Mouse (Mus musculus): ENCODE measurements around the gene Hpn. TPM values are rescaled to one million over a fixed set of nuclear protein-coding genes. Genes with fewer than 3 reads are reported as not detected.
A peak's percentile ranks its signal among the peaks of the same experiment; 100 is the strongest.

Gene Hpn
- polyA plus RNA-seq, 1 experiment from 2014 or later, result 2.2 TPM

DNA sequence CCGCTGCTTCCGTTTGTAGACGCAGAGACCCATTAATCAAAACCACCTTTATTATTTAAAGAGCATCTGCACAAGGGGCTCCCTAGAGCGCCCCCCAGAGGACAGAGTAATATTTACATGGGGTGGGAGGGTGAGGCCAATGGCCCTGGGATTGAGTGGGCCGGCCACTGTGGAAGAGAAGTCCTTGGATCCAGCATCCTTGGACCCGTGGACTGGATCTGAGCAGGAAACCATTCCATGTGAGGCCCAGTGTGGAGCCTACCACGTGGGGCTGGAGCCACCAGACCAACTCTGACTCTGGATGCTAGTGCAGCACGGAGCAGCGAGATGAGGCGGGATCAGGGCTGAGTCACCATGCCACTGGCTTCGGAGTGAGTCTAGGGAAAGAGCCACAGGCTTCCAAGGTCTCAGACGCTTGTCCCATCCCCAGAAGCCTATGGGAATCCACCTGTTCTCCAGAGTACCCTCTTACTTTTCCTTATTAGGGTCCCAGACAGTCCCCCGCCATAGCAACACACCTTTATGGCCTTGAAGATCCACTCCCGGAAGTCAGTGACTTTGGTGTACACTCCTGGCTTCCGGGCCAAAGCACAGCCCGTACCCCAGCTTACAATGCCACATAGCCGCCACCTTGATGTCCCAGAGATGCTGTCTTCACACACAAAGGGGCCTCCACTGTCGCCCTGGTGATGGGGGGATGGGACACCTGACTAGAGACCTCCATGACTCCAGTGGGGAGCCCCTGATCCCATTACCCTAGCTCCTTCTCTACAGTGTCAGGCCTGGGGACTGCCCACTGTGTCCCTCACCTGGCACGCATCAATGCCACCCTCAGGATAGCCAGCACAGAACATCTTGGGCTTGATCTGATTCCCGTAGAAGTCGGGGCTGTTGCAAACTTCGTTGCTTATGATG lies 16.1 kb downstream of the Hpn start:
- H3K4me3 ChIP-seq (ENCODE audit: low read depth, low read length), result no peak overlapping the region
- no peaks in the 10 kb centered on the region for H3K27me3 ChIP-seq (ENCODE audit: control insufficient read depth, insufficient read depth, low read length)
- H3K27ac ChIP-seq (replicated peaks; ENCODE audit: low read depth, low read length), result no peak overlapping the region
- no peak for ATAC-seq (ENCODE audit: insufficient number of reproducible peaks, low FRiP score, low TSS enrichment, low read depth)
- WGBS, result 80% methylated on average over 22 of the region's 22 CpGs
- H3K4me1 ChIP-seq (ENCODE audit: control insufficient read depth, insufficient read depth, low read length), result no peaks in the 10 kb centered on the region
- DNase-seq (ENCODE audit: low spot score), result no peak
- H3K9me3 ChIP-seq (ENCODE audit: control insufficient read depth, low read length), result no peaks in the 10 kb centered on the region
- H3K4me2 ChIP-seq (ENCODE audit: low read depth, severe bottlenecking), result no peak overlapping the region
- no peaks in the 10 kb centered on the region for H3K36me3 ChIP-seq (ENCODE audit: control insufficient read depth, insufficient read depth, low read length)
- no peak overlapping the region for H3K9ac ChIP-seq (ENCODE audit: low read length)

DNA sequence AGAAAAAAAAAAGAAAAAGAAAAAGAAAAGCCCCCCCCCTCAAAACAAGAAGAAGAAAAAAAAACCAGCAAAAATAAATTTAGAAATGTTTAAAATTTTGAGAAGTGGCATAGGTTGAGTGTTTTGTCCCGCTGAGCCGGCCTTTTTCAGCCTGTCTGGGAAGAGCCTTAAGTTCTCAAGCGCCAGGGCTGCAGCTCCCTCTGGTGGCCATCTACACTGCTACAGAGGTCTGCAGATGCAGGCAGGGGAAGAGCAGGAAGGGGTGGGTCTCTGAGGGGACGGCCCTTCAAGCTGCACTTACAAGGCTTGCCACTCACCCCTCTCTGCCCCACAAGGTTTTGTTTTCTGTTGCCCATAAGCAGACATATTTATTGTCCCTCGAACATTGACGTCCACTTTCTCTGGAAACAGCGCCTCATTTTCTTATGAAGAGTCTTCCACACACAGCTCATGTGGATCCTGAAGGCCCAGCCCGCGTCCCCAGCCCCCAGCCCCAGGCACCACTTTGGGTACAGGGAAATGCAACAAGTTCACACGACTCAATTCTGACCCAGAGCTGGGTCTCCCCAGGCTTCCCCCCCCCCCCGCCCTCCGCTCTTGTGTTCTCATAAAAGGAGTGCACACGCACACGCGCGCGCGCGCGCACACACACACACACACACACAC lies 17.4 kb downstream of the Hpn start:
- ATAC-seq (ENCODE audit: insufficient number of reproducible peaks, low FRiP score, low TSS enrichment, low read depth) (peak; percentile 91), DNase-seq (ENCODE audit: low spot score) (peak; percentile 94)
- Histone ChIP-seq H3K9me3 (ENCODE audit: control insufficient read depth, low read length) (no peaks in the 10 kb centered on the region), H3K4me3 (ENCODE audit: low read depth, low read length) (no peak overlapping the region), H3K27me3 (ENCODE audit: control insufficient read depth, insufficient read depth, low read length) (no peaks in the 10 kb centered on the region), H3K4me2 (ENCODE audit: low read depth, severe bottlenecking) (peak overlapping the region; percentile 20), H3K36me3 (ENCODE audit: control insufficient read depth, insufficient read depth, low read length) (no peaks in the 10 kb centered on the region), H3K4me1 (ENCODE audit: control insufficient read depth, insufficient read depth, low read length) (no peaks in the 10 kb centered on the region), H3K9ac (ENCODE audit: low read length) (no peak overlapping the region), H3K27ac (replicated peaks; ENCODE audit: low read depth, low read length) (no peak overlapping the region)
- WGBS, result 47% methylated on average over 20 of the region's 20 CpGs

DNA sequence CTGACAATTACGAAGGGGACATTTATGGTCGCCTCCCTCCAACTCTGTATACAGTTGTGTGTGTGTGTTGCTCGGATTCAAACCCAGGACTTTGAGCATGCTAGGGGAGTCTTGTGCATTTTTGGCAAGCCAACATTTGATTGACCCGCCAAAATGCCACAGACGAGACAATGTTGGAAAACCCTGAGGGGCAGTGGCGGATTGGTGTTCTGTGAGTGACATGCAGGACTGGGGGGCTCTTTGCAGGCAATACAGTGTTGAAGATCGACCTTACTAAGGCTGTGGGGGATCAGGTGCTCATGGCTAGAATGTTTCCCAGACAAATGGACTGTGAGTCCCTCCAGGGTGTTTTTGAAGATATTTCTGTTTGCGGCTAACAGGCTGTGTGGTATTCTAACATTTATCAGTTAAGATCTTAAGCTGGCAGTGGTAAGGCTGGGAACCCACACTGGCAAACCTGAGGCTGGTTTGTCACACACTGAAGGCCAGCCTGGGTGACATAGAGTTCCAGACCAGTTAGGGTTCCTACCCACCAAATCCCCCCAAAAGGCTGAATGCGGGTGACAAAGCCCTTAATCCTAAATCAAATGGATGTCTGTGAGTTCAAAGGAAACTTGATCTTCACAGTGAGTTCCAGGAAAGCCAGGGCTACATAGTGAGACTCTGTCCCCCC lies 18.1 kb downstream of the Hpn start:
- H3K9me3 ChIP-seq (ENCODE audit: control insufficient read depth, low read length), result no peaks in the 10 kb centered on the region
- no peak for ATAC-seq (ENCODE audit: insufficient number of reproducible peaks, low FRiP score, low TSS enrichment, low read depth)
- H3K4me1 ChIP-seq (ENCODE audit: control insufficient read depth, insufficient read depth, low read length), result no peaks in the 10 kb centered on the region
- H3K9ac ChIP-seq (ENCODE audit: low read length), result no peak overlapping the region
- no peak overlapping the region for H3K4me2 ChIP-seq (ENCODE audit: low read depth, severe bottlenecking)
- WGBS, result 75% methylated on average over 9 of the region's 9 CpGs
- H3K4me3 ChIP-seq (ENCODE audit: low read depth, low read length), result no peak overlapping the region
- H3K27ac ChIP-seq (replicated peaks; ENCODE audit: low read depth, low read length), result no peak overlapping the region
- H3K36me3 ChIP-seq (ENCODE audit: control insufficient read depth, insufficient read depth, low read length), result no peaks in the 10 kb centered on the region
- no peak for DNase-seq (ENCODE audit: low spot score)
- H3K27me3 ChIP-seq (ENCODE audit: control insufficient read depth, insufficient read depth, low read length), result no peaks in the 10 kb centered on the region

DNA sequence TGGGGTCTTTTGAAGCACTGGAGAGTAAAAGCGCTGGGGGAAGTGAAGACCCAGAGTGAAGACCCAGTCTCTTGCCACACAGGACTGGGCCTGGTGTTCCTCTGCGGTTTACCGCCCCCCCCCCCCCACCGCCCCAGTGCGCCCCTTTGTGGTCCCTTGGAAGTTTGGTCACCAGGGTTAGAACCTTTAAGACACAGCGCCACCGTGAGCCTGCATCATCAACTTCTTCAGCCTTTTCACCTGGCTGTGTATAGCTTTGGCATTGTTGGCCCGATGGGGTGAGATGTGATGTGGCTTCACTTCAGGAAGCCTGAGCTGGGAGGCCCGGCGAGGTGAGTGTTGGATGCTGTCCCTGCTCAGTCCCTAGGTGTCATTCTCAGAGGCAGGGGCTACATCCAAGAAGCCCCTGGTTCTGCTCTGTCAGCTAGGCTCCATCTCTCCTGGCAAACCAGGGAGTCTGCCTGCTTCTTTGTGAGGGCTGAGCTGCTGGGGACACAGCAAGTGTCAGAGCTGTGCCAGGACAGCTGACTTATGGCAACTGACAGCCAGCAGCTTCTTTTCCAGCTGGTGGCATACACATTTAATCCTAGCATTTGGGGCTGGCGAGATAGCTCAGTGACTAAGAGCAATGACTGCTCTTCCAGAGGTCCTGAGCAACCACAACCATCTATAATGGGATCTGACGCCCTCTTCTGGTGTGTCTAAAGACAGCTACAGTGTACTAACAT lies 20.2 kb downstream of the Hpn start:
- no peaks in the 10 kb centered on the region for H3K36me3 ChIP-seq (ENCODE audit: control insufficient read depth, insufficient read depth, low read length)
- H3K27ac ChIP-seq (replicated peaks; ENCODE audit: low read depth, low read length), result no peak overlapping the region
- 22% methylated on average over 12 of the region's 12 CpGs for WGBS
- H3K9ac ChIP-seq (ENCODE audit: low read length), result no peak overlapping the region
- no peaks in the 10 kb centered on the region for H3K9me3 ChIP-seq (ENCODE audit: control insufficient read depth, low read length)
- H3K4me1 ChIP-seq (ENCODE audit: control insufficient read depth, insufficient read depth, low read length), result no peaks in the 10 kb centered on the region
- H3K4me2 ChIP-seq (ENCODE audit: low read depth, severe bottlenecking), result no peak overlapping the region
- DNase-seq (ENCODE audit: low spot score) (no peak), ATAC-seq (ENCODE audit: insufficient number of reproducible peaks, low FRiP score, low TSS enrichment, low read depth) (no peak)
- H3K4me3 ChIP-seq (ENCODE audit: low read depth, low read length), result no peak overlapping the region
- no peaks in the 10 kb centered on the region for H3K27me3 ChIP-seq (ENCODE audit: control insufficient read depth, insufficient read depth, low read length)

DNA sequence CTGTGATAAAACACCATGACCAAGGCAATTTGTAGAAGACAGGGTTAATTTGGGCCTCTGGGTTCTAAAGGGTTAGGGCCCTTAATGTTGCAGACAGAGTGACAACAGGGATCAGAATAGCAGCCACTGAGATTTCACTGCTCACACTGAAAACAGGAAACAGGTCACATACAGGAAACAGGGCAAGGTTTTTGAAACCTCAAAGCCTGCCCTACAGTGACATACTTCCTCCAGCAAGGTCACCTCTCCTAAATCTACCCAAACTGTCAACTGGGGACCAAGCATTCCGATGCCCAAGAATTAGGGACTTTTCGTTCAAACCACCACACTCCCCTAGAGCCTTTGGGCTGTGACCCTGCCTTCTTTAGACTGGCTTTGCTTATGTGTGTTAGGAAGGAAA lies 25.4 kb downstream of the Hpn start:
- Histone ChIP-seq H3K9ac (ENCODE audit: low read length) (no peak overlapping the region), H3K4me3 (ENCODE audit: low read depth, low read length) (no peak overlapping the region), H3K4me1 (ENCODE audit: control insufficient read depth, insufficient read depth, low read length) (no peaks in the 10 kb centered on the region), H3K27me3 (ENCODE audit: control insufficient read depth, insufficient read depth, low read length) (no peaks in the 10 kb centered on the region), H3K4me2 (ENCODE audit: low read depth, severe bottlenecking) (no peak overlapping the region), H3K9me3 (ENCODE audit: control insufficient read depth, low read length) (no peaks in the 10 kb centered on the region; the same call in 1 of the 2 replicates), H3K27ac (replicated peaks; ENCODE audit: low read depth, low read length) (no peak overlapping the region), H3K36me3 (ENCODE audit: control insufficient read depth, insufficient read depth, low read length) (no peaks in the 10 kb centered on the region)
- 84% methylated on average over 2 of the region's 2 CpGs for WGBS
- ATAC-seq (ENCODE audit: insufficient number of reproducible peaks, low FRiP score, low TSS enrichment, low read depth) (no peak), DNase-seq (ENCODE audit: low spot score) (no peak)

DNA sequence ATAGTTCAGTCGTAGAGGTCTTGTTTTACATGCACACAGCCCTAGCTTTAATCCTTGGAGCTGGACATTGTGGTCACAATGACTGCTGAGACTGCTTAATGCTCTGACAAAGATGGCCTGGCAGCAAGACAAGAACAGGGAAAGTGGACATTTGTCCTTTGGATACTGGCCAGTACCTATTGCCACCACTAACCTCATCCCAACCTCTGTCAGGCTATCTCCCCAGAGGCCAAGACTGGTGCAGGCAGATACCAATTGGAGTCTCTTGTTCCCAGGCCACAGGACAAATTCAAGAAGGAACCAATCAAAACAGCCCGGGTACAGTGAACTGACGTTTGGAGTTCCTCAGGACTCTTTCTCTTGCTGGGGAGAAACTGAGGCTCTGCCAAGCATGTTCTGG lies 26.9 kb downstream of the Hpn start:
- ATAC-seq (ENCODE audit: insufficient number of reproducible peaks, low FRiP score, low TSS enrichment, low read depth) (no peak), DNase-seq (ENCODE audit: low spot score) (no peak)
- H3K36me3 ChIP-seq (ENCODE audit: control insufficient read depth, insufficient read depth, low read length), result no peaks in the 10 kb centered on the region
- no peaks in the 10 kb centered on the region for H3K4me1 ChIP-seq (ENCODE audit: control insufficient read depth, insufficient read depth, low read length)
- no peak overlapping the region for H3K4me2 ChIP-seq (ENCODE audit: low read depth, severe bottlenecking)
- no peak overlapping the region for H3K9ac ChIP-seq (ENCODE audit: low read length)
- no peaks in the 10 kb centered on the region; the same call in 1 of the 2 replicates for H3K9me3 ChIP-seq (ENCODE audit: control insufficient read depth, low read length)
- no peak overlapping the region for H3K27ac ChIP-seq (replicated peaks; ENCODE audit: low read depth, low read length)
- no peak overlapping the region for H3K4me3 ChIP-seq (ENCODE audit: low read depth, low read length)
- 83% methylated on average over 3 of the region's 3 CpGs for WGBS
- no peaks in the 10 kb centered on the region for H3K27me3 ChIP-seq (ENCODE audit: control insufficient read depth, insufficient read depth, low read length)

DNA sequence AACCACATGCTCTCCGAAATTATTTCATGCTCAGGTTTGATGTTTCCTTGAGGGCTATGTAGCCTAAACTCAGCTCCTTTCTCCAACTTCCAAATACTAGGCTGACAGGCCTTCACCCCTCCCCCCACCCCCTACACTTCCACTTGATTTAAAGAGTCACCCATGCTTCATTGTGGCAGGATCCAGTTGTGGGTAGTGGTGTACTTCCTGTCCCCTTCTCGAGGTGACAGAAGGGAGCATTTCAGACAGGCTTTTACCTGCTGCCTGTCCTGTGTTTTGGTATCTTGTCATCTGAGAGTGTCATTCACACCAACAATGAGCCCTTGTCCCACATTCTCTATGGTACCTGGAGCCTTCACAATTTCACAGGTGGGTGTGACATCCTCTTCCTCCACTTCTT lies 27.8 kb downstream of the Hpn start:
- Histone ChIP-seq H3K36me3 (ENCODE audit: control insufficient read depth, insufficient read depth, low read length) (no peaks in the 10 kb centered on the region), H3K27me3 (ENCODE audit: control insufficient read depth, insufficient read depth, low read length) (no peaks in the 10 kb centered on the region), H3K9ac (ENCODE audit: low read length) (no peak overlapping the region), H3K4me1 (ENCODE audit: control insufficient read depth, insufficient read depth, low read length) (no peaks in the 10 kb centered on the region), H3K27ac (replicated peaks; ENCODE audit: low read depth, low read length) (no peak overlapping the region), H3K4me3 (ENCODE audit: low read depth, low read length) (no peak overlapping the region), H3K9me3 (ENCODE audit: control insufficient read depth, low read length) (no peaks in the 10 kb centered on the region; the same call in 1 of the 2 replicates), H3K4me2 (ENCODE audit: low read depth, severe bottlenecking) (no peak overlapping the region)
- DNase-seq (ENCODE audit: low spot score) (no peak), ATAC-seq (ENCODE audit: insufficient number of reproducible peaks, low FRiP score, low TSS enrichment, low read depth) (no peak)
- 66% methylated on average over 2 of the region's 2 CpGs for WGBS

DNA sequence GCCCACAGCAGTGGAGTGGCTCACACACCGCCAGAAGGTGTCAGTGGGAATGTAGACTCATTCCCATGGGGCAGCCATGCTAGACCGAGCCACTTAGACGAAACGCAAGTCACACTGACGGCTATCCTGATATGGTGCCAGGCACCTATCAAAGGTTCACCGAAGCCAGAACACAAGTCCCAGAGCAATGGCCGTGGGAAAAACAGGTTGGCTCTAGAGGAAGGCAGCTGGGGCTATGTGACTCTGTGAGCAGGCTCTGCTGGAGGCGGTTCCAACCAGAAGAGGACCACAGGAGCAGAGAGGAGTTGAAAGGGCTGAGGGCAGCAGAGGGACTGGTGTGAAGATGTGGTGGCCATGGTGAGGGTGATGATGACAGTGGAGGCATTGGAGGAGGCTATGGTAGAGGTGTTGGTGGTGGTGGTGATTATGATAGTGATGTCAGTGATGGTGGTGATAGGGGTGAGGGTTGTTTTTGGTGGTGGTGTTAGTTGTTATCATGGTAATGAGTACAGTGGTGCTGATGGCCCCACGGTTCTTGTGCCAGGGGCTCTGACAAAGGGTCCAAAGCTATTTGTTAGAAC lies 28.8 kb downstream of the Hpn start:
- H3K4me2 ChIP-seq (ENCODE audit: low read depth, severe bottlenecking), result no peak overlapping the region
- DNase-seq (ENCODE audit: low spot score) (no peak), ATAC-seq (ENCODE audit: insufficient number of reproducible peaks, low FRiP score, low TSS enrichment, low read depth) (no peak)
- H3K4me1 ChIP-seq (ENCODE audit: control insufficient read depth, insufficient read depth, low read length), result no peaks in the 10 kb centered on the region
- 90% methylated on average over 9 of the region's 9 CpGs for WGBS
- H3K27me3 ChIP-seq (ENCODE audit: control insufficient read depth, insufficient read depth, low read length), result no peaks in the 10 kb centered on the region
- H3K9ac ChIP-seq (ENCODE audit: low read length), result no peak overlapping the region
- no peaks in the 10 kb centered on the region for H3K36me3 ChIP-seq (ENCODE audit: control insufficient read depth, insufficient read depth, low read length)
- no peak overlapping the region for H3K27ac ChIP-seq (replicated peaks; ENCODE audit: low read depth, low read length)
- H3K4me3 ChIP-seq (ENCODE audit: low read depth, low read length), result no peak overlapping the region
- no peaks in the 10 kb centered on the region; the same call in 1 of the 2 replicates for H3K9me3 ChIP-seq (ENCODE audit: control insufficient read depth, low read length)

Measured in limb, embryonic 11.5 days (tissue).